Mouse (Mus musculus): Measurements from ENCODE around the gene Fbxo10.
"Not testable (repeated sequence)": the region's sequence is repeated elsewhere in the genome, so short reads cannot be mapped to it uniquely, and the experiment has no call there.

Fbxo10 gene

DNA sequence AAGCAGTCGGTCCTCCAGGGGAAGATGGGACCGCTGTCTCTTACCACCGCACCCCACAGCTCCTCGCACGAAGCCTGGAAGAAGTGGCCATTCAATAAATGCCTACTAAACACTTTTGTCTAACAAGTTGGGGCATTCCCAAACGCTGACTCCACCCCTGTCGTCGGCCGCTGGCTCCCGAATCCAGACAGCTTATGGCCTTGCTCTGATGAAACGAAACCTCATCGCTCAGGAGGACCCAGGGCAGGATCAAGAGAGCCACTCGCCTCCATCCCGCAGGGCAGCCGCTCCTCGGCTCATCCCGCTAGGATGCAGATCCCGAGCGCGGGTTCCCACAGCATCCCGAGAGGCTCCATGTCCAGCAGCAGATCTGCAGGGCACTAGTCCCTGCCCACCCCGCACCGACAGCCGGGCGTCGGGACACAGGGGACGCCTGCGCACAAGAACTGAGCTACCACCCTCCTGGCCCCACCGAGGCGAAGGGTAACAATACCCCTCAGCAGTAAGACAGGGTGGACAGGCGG lies 72.8 kb downstream of the Fbxo10 start:
- in situ Hi-C loops (cut with MboI; ENCODE audit: unreplicated experiment in 2 of 2) = loop anchor here (5.0 to 25.0 kb wide), 4 partner anchors 39 to 1126 kb away; partner anchors contain the start of genes Ncbp1 (in 2 of the 2) and Tstd2 (in 2 of the 2)

DNA sequence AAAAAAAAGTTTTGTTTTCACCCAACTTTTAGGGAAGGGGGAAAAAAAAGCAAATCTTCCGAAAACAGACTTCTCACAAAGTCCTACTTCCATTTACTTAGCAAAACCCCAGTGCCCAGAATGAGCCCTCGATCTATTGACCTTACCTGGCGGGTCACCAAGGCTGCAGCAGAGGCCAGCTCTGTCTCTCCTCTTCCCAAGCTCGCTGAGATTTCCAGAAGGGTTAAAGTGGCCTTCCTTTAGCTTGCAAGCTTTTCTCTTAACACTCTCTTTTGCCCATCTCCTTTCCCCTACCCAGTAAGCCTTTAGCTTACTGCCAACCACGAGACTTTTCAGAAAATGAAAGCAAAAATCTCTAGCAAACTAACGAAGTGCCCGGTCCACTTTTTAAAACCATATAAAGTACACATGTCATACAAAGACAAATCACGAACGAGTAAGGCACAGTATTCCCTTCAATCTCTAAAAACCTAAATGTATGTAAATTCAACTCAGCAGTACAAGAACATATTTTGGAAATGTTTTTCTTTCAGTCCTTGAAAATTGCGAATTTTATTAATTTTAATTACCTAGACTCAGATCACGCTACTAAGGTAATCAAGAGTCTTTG lies 73.5 kb downstream of the Fbxo10 start:
- in situ Hi-C loops (cut with MboI; ENCODE audit: unreplicated experiment in 2 of 2) = loop anchor here (5.0 to 25.0 kb wide), 4 partner anchors 39 to 1126 kb away; partner anchors contain the start of genes Ncbp1 (in 2 of the 2) and Tstd2 (in 2 of the 2)

DNA sequence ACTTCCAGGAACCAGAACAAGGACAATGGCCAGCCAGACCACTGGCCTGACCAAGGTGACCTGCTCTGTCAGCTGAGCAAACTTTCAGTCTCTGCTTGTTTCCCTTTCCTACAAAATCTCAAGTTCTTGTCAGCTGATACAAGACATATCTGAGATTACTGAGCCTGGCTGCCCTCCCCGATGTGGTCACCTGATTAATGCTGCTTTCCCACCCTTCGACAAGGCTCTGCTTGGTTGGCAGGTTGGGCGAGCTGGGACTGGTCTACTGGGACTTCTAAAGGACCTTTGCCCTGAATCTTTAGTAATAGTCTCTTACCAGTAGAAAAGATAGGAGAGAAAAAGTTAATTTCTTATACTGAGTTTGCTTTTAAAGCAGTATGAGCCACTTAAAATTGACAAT lies 79.0 kb downstream of the Fbxo10 start:
- in situ Hi-C loops (cut with MboI; ENCODE audit: unreplicated experiment in 2 of 2) = loop anchor here (25.0 kb wide), 1 partner anchor 1132 kb away; the partner anchor contains the start of genes Ncbp1 (in 2 of the 2) and Tstd2 (in 2 of the 2)

- in situ Hi-C loops (cut with MboI; ENCODE audit: unreplicated experiment in 2 of 2) = loop anchor here (25.0 kb wide), 1 partner anchor 1137 kb away; the partner anchor contains the start of genes Ncbp1 (in 2 of the 2) and Tstd2 (in 2 of the 2)
Observed at GRCm38 (mm10) chr4:45000001-45000400, 84.4 kb downstream of the Fbxo10 start.

DNA sequence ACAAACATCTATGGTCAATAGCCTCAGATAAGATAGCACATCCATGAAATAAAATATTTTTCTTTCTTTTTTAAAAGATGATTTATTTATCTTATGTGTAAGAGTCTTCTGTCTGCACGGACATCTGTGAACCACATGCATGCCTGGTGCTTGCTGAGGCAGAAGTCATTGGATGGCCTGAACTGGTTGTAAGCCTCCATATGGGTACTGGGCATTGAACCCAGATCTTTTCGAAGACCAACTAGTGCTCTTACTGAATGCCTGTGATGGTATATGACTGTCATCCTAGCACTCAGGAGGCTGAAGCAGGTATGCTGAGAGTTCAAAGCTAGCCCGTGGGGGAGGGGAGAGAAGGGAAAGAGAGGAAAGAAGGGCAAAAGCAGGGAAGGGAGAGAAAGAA lies 86.3 kb downstream of the Fbxo10 start:
- in situ Hi-C loops (cut with MboI; ENCODE audit: unreplicated experiment in 2 of 2) = no loop called here

DNA sequence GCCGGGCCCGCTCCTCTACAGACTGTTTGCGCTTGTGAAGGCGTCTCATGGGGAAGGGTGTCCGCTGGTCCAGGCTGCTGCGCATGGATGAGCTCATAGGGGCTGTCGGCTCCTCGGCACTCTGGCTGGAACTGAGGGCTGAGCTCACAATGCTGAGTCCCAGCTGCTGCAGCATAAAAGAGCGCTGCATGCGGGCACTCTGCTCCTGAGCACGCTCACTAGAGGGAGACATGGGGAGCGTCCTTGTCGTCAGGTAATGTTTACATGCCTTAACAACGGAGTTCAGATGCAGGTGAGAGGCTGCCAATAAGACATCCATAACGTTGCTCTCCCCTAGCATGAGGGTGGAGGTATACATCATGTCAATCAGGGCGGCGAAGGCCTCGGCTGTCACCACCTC lies 89.6 kb downstream of the Fbxo10 start:
- in situ Hi-C loops (cut with MboI; ENCODE audit: unreplicated experiment in 2 of 2) = no loop called here

GRCm38 (mm10) chr4:44993847-44994246 lies 90.6 kb downstream of the Fbxo10 start:
- in situ Hi-C loops (cut with MboI; ENCODE audit: unreplicated experiment in 2 of 2) = no loop called here

- in situ Hi-C loops (cut with MboI; ENCODE audit: unreplicated experiment in 2 of 2) = not testable (repeated sequence)
Observed at GRCm38 (mm10) chr4:44993179-44993578, 91.2 kb downstream of the Fbxo10 start.

DNA sequence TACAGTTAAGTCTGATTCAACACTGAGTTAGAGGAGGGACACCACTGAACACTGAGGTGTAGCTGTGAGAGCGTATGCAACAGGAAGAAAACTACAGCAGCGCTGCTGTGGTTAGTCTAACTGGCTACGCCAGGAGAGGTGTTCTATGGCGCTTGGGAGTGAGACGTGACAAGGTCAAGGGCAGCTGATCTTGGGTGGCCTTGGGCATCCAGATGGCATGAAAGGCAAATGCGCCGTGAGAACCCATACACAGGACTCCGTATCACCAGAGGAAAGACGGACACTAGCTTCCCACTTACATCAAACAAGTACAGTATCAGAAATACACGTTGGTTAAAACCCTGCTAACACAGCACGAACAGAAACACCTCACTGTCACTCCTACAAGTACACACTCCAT lies 92.1 kb downstream of the Fbxo10 start:
- in situ Hi-C loops (cut with MboI; ENCODE audit: unreplicated experiment in 2 of 2) = not testable (repeated sequence)

- in situ Hi-C loops (cut with MboI; ENCODE audit: unreplicated experiment in 2 of 2) = no loop called here
Observed at GRCm38 (mm10) chr4:44990560-44990959, 93.8 kb downstream of the Fbxo10 start.
